Mouse (Mus musculus): ENCODE measurements at regions not wholly inside any gene's neighbourhood (a gene's known extent, or its start where the extent isn't known, plus 50 kb on each side); places are given as distances from the start of the nearest gene placed in this dataset.

- DNase-seq (ENCODE audit: low spot score in 2 of 2), result no peak
Measured at GRCm38 (mm10) chr1:61574276-61574675, 64.3 kb upstream of the Pard3b start.

- no peak for DNase-seq (ENCODE audit: low spot score in 2 of 2)
Measured at GRCm38 (mm10) chr1:61576758-61577157, 61.9 kb upstream of the Pard3b start.

GRCm38 (mm10) chr1:61587251-61587650 lies 51.4 kb upstream of the Pard3b start:
- no peak for DNase-seq (ENCODE audit: low spot score in 2 of 2)
